Mouse (Mus musculus): ENCODE measurements around the gene Sept4. TPM values are rescaled to one million over a fixed set of nuclear protein-coding genes. Genes with fewer than 3 reads are reported as not detected.

The Sept4 gene
- polyA plus RNA-seq, 1 experiment from 2014 or later, result 8.0 TPM

GRCm38 (mm10) chr11:87602234-87602633, 33.5 kb downstream of the Sept4 start:
- H3K36me3 ChIP-seq (ENCODE audit: control insufficient read depth, insufficient read depth, low read length), result peaks cover 34% of the 10 kb centered on the region
- H3K4me3 ChIP-seq (ENCODE audit: low read depth, low read length), result no peak overlapping the region
- no peak for ATAC-seq (replicated peaks; ENCODE audit: low FRiP score)
- H3K9ac ChIP-seq (ENCODE audit: low read length), result no peak overlapping the region
- 93% methylated on average over 9 of the region's 9 CpGs for WGBS
- H3K9me3 ChIP-seq (ENCODE audit: control insufficient read depth, low read length), result no peaks in the 10 kb centered on the region
- no peak overlapping the region for H3K27ac ChIP-seq (ENCODE audit: low read depth, low read length)
- DNase-seq (ENCODE audit: low spot score), result no peak
- H3K4me1 ChIP-seq (replicated peaks; ENCODE audit: control insufficient read depth, insufficient read depth, low read length), result no peaks in the 10 kb centered on the region
- H3K27me3 ChIP-seq (ENCODE audit: control insufficient read depth, insufficient read depth, low read length), result no peaks in the 10 kb centered on the region
- no peak overlapping the region for H3K4me2 ChIP-seq (ENCODE audit: low read depth, low read length, severe bottlenecking)

- no peaks in the 10 kb centered on the region for H3K4me1 ChIP-seq (replicated peaks; ENCODE audit: control insufficient read depth, insufficient read depth, low read length)
- H3K27me3 ChIP-seq (ENCODE audit: control insufficient read depth, insufficient read depth, low read length), result no peaks in the 10 kb centered on the region
- no peak overlapping the region for H3K9ac ChIP-seq (ENCODE audit: low read length)
- H3K27ac ChIP-seq (ENCODE audit: low read depth, low read length), result no peak overlapping the region
- H3K9me3 ChIP-seq (ENCODE audit: control insufficient read depth, low read length), result no peaks in the 10 kb centered on the region
- 96% methylated on average over 2 of the region's 2 CpGs for WGBS
- H3K4me2 ChIP-seq (ENCODE audit: low read depth, low read length, severe bottlenecking), result no peak overlapping the region
- no peak for ATAC-seq (replicated peaks; ENCODE audit: low FRiP score)
- no peak overlapping the region for H3K4me3 ChIP-seq (ENCODE audit: low read depth, low read length)
- no peak for DNase-seq (ENCODE audit: low spot score)
- H3K36me3 ChIP-seq (ENCODE audit: control insufficient read depth, insufficient read depth, low read length), result peaks cover 29% of the 10 kb centered on the region; the same call in 1 of the 2 replicates
Measured at GRCm38 (mm10) chr11:87603571-87603970, 34.9 kb downstream of the Sept4 start.

- Histone ChIP-seq H3K36me3 (ENCODE audit: control insufficient read depth, insufficient read depth, low read length) (peaks cover 32% of the 10 kb centered on the region), H3K9me3 (ENCODE audit: control insufficient read depth, low read length) (no peaks in the 10 kb centered on the region), H3K27ac (ENCODE audit: low read depth, low read length) (no peak overlapping the region), H3K4me3 (ENCODE audit: low read depth, low read length) (no peak overlapping the region), H3K9ac (ENCODE audit: low read length) (no peak overlapping the region), H3K4me1 (replicated peaks; ENCODE audit: control insufficient read depth, insufficient read depth, low read length) (no peaks in the 10 kb centered on the region), H3K27me3 (ENCODE audit: control insufficient read depth, insufficient read depth, low read length) (no peaks in the 10 kb centered on the region), H3K4me2 (ENCODE audit: low read depth, low read length, severe bottlenecking) (no peak overlapping the region)
- DNase-seq (ENCODE audit: low spot score) (peak; percentile 30), ATAC-seq (replicated peaks; ENCODE audit: low FRiP score) (no peak)
- 87% methylated on average over 7 of the region's 7 CpGs for WGBS
Measured at GRCm38 (mm10) chr11:87609264-87609663, 40.6 kb downstream of the Sept4 start.

- Histone ChIP-seq H3K27me3 (ENCODE audit: control insufficient read depth, insufficient read depth, low read length) (no peaks in the 10 kb centered on the region), H3K27ac (ENCODE audit: low read depth, low read length) (no peak overlapping the region), H3K4me3 (ENCODE audit: low read depth, low read length) (no peak overlapping the region), H3K4me1 (replicated peaks; ENCODE audit: control insufficient read depth, insufficient read depth, low read length) (no peaks in the 10 kb centered on the region), H3K36me3 (ENCODE audit: control insufficient read depth, insufficient read depth, low read length) (peaks cover 31% of the 10 kb centered on the region), H3K9ac (ENCODE audit: low read length) (no peak overlapping the region), H3K9me3 (ENCODE audit: control insufficient read depth, low read length) (no peaks in the 10 kb centered on the region; the same call in 1 of the 2 replicates), H3K4me2 (ENCODE audit: low read depth, low read length, severe bottlenecking) (no peak overlapping the region)
- DNase-seq (ENCODE audit: low spot score) (peak; percentile 42), ATAC-seq (replicated peaks; ENCODE audit: low FRiP score) (no peak)
- 94% methylated on average over 9 of the region's 9 CpGs for WGBS
Measured at GRCm38 (mm10) chr11:87611547-87611946, 42.8 kb downstream of the Sept4 start.

- no peak for ATAC-seq (replicated peaks; ENCODE audit: low FRiP score)
- WGBS, result 90% methylated on average over 7 of the region's 7 CpGs
- Histone ChIP-seq H3K27ac (ENCODE audit: low read depth, low read length) (no peak overlapping the region), H3K9me3 (ENCODE audit: control insufficient read depth, low read length) (no peaks in the 10 kb centered on the region; the same call in 1 of the 2 replicates), H3K4me2 (ENCODE audit: low read depth, low read length, severe bottlenecking) (no peak overlapping the region), H3K36me3 (ENCODE audit: control insufficient read depth, insufficient read depth, low read length) (peaks cover 42% of the 10 kb centered on the region), H3K4me3 (ENCODE audit: low read depth, low read length) (no peak overlapping the region), H3K9ac (ENCODE audit: low read length) (no peak overlapping the region), H3K4me1 (replicated peaks; ENCODE audit: control insufficient read depth, insufficient read depth, low read length) (no peaks in the 10 kb centered on the region), H3K27me3 (ENCODE audit: control insufficient read depth, insufficient read depth, low read length) (no peaks in the 10 kb centered on the region)
- no peak for DNase-seq (ENCODE audit: low spot score)
Measured at GRCm38 (mm10) chr11:87613972-87614371, 45.3 kb downstream of the Sept4 start.

- Histone ChIP-seq H3K4me2 (ENCODE audit: low read depth, low read length, severe bottlenecking) (no peak overlapping the region), H3K9ac (ENCODE audit: low read length) (no peak overlapping the region), H3K9me3 (ENCODE audit: control insufficient read depth, low read length) (no peaks in the 10 kb centered on the region; the same call in 1 of the 2 replicates), H3K27ac (ENCODE audit: low read depth, low read length) (no peak overlapping the region), H3K4me1 (replicated peaks; ENCODE audit: control insufficient read depth, insufficient read depth, low read length) (no peaks in the 10 kb centered on the region), H3K36me3 (ENCODE audit: control insufficient read depth, insufficient read depth, low read length) (peaks cover 39% of the 10 kb centered on the region), H3K27me3 (ENCODE audit: control insufficient read depth, insufficient read depth, low read length) (no peaks in the 10 kb centered on the region), H3K4me3 (ENCODE audit: low read depth, low read length) (no peak overlapping the region)
- DNase-seq (ENCODE audit: low spot score), result no peak
- ATAC-seq (replicated peaks; ENCODE audit: low FRiP score), result no peak
- 96% methylated on average over 5 of the region's 5 CpGs for WGBS
Measured at GRCm38 (mm10) chr11:87615551-87615950, 46.8 kb downstream of the Sept4 start.

- no peak overlapping the region for H3K27ac ChIP-seq (ENCODE audit: low read depth, low read length)
- DNase-seq (ENCODE audit: low spot score) (no peak), ATAC-seq (replicated peaks; ENCODE audit: low FRiP score) (no peak)
- WGBS, result 97% methylated on average over 2 of the region's 2 CpGs
- H3K4me2 ChIP-seq (ENCODE audit: low read depth, low read length, severe bottlenecking), result no peak overlapping the region
- peaks cover 39% of the 10 kb centered on the region for H3K36me3 ChIP-seq (ENCODE audit: control insufficient read depth, insufficient read depth, low read length)
- no peaks in the 10 kb centered on the region for H3K4me1 ChIP-seq (replicated peaks; ENCODE audit: control insufficient read depth, insufficient read depth, low read length)
- no peaks in the 10 kb centered on the region for H3K27me3 ChIP-seq (ENCODE audit: control insufficient read depth, insufficient read depth, low read length)
- H3K4me3 ChIP-seq (ENCODE audit: low read depth, low read length), result no peak overlapping the region
- no peaks in the 10 kb centered on the region; the same call in 1 of the 2 replicates for H3K9me3 ChIP-seq (ENCODE audit: control insufficient read depth, low read length)
- H3K9ac ChIP-seq (ENCODE audit: low read length), result no peak overlapping the region
Measured at GRCm38 (mm10) chr11:87615952-87616351, 47.2 kb downstream of the Sept4 start.

- no peaks in the 10 kb centered on the region for H3K27me3 ChIP-seq (ENCODE audit: control insufficient read depth, insufficient read depth, low read length)
- no peak within 1 kb of the TSS for H3K4me2 ChIP-seq (ENCODE audit: low read depth, low read length, severe bottlenecking)
- 90% methylated on average over 69 of the region's 69 CpGs for WGBS
- H3K27ac ChIP-seq (ENCODE audit: low read depth, low read length), result no peak within 1 kb of the TSS
- ATAC-seq (replicated peaks; ENCODE audit: low FRiP score) (no peak), DNase-seq (ENCODE audit: low spot score) (no peak)
- H3K36me3 ChIP-seq (ENCODE audit: control insufficient read depth, insufficient read depth, low read length), result peaks cover 37% of the 10 kb centered on the region
- no peak within 1 kb of the TSS for H3K9ac ChIP-seq (ENCODE audit: low read length)
- H3K4me1 ChIP-seq (replicated peaks; ENCODE audit: control insufficient read depth, insufficient read depth, low read length), result no peaks in the 10 kb centered on the region
- no peaks in the 10 kb centered on the region; the same call in 1 of the 2 replicates for H3K9me3 ChIP-seq (ENCODE audit: control insufficient read depth, low read length)
- no peak within 1 kb of the TSS for H3K4me3 ChIP-seq (ENCODE audit: low read depth, low read length)
Measured at GRCm38 (mm10) chr11:87616790-87617474, 48.2 kb downstream of the Sept4 start, which contains the start of gene Hsf5. Hsf5 (plus strand) TSS chr11:87617164.

GRCm38 (mm10) chr11:87617606-87618005, 48.9 kb downstream of the Sept4 start:
- no peak overlapping the region for H3K27ac ChIP-seq (ENCODE audit: low read depth, low read length)
- ATAC-seq (replicated peaks; ENCODE audit: low FRiP score) (no peak), DNase-seq (ENCODE audit: low spot score) (no peak)
- H3K36me3 ChIP-seq (ENCODE audit: control insufficient read depth, insufficient read depth, low read length), result peaks cover 32% of the 10 kb centered on the region
- H3K4me1 ChIP-seq (replicated peaks; ENCODE audit: control insufficient read depth, insufficient read depth, low read length), result no peaks in the 10 kb centered on the region
- no peak overlapping the region for H3K4me3 ChIP-seq (ENCODE audit: low read depth, low read length)
- 94% methylated on average over 32 of the region's 32 CpGs for WGBS
- H3K4me2 ChIP-seq (ENCODE audit: low read depth, low read length, severe bottlenecking), result no peak overlapping the region
- no peaks in the 10 kb centered on the region for H3K27me3 ChIP-seq (ENCODE audit: control insufficient read depth, insufficient read depth, low read length)
- H3K9me3 ChIP-seq (ENCODE audit: control insufficient read depth, low read length), result no peaks in the 10 kb centered on the region; the same call in 1 of the 2 replicates
- no peak overlapping the region for H3K9ac ChIP-seq (ENCODE audit: low read length)

Measured in forebrain, embryonic 11.5 days (tissue).